Comparison of ENCODE assay signal across 10 mouse cellular contexts in the genomic region with DNA sequence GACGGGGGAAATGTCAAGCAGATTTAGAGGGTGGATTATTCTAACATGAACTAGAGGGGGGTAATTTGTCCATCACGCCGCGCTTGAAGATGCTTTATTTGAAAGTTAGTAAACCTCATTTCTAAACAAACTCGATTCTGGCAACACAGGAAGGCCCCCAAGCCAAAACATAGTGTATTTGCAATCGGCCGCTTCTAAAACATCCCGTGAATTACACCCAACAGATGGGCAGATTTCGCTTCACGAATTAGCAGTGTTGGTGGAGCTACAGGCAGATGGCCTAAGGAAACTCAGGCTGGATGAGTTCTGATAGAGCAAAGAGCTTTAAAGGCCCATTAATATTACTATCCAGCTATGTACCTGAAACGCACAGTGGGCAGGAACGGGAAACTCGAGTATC. TPM values are rescaled to one million over a fixed set of nuclear protein-coding genes. Genes with fewer than 3 reads are reported as not detected.
DNase-seq lines count a peak whose midpoint lies in the region; ATAC-seq lines count a peak whose summit lies in the region.
"Had no signal": no experiment of that assay in that cellular context is flagged by ENCODE, and none has a peak within 500 bp of the region (broad histone marks: within the 10 kb centered on the region; RNA-seq: fewer than 3 reads in every experiment).

No protein-coding gene starts in this region.

- H3K4me3 ChIP-seq in heart, embryonic 10.5 days: peak overlapping the region; percentile 87
- no peak overlapping the region for H3K4me3 ChIP-seq in neural tube, embryonic 15.5 days (replicated peaks)

- peaks cover 9% of the 10 kb centered on the region for H3K36me3 ChIP-seq in heart, embryonic 10.5 days
- H3K36me3 ChIP-seq in neural tube, embryonic 15.5 days: no peaks in the 10 kb centered on the region

- H3K4me1 ChIP-seq in heart, embryonic 10.5 days: peaks cover 57% of the 10 kb centered on the region
- H3K4me1 ChIP-seq in neural tube, embryonic 15.5 days: peaks cover 17% of the 10 kb centered on the region

- DNase-seq in heart, embryonic 10.5 days (ENCODE audit: low spot score): peak; percentile 73
- DNase-seq in heart, postnatal 10 days: no peak
- no peak for DNase-seq in neural tube, embryonic 10.5 days (ENCODE audit: extremely low spot score, low spot score)
- peak; percentile 30 to 31 for DNase-seq in layer of hippocampus, postnatal 36 days
- no peak for DNase-seq in adrenal gland, adult 8-10 months
- DNase-seq in retina, embryonic 14.5 days (ENCODE audit: low spot score): no peak
- DNase-seq: kidney, adult 8-10 months had no signal

- no peak for ATAC-seq in neural tube, embryonic 15.5 days (ENCODE audit: low FRiP score)
- ATAC-seq in monocyte, adult 5-6 weeks (replicated peaks; ENCODE audit: insufficient number of reproducible peaks, low FRiP score, low TSS enrichment, poor library complexity, severe bottlenecking): no peak
- ATAC-seq: CD4-positive, CD25-positive, alpha-beta regulatory T cell, adult 4 months had no signal

- no peak overlapping the region for H3K9ac ChIP-seq in neural tube, embryonic 15.5 days (replicated peaks)

- H3K9me3 ChIP-seq in heart, embryonic 10.5 days: no peaks in the 10 kb centered on the region
- H3K9me3 ChIP-seq in neural tube, embryonic 15.5 days (replicated peaks): no peaks in the 10 kb centered on the region

- peak overlapping the region; percentile 71 for H3K27ac ChIP-seq in heart, embryonic 10.5 days
- H3K27ac ChIP-seq in neural tube, embryonic 15.5 days (replicated peaks): no peak overlapping the region

- 0 out of 2 replicates have a peak overlapping the region, but pooled peaks have one; percentile 1 for H3K4me2 ChIP-seq in neural tube, embryonic 15.5 days

- no peaks in the 10 kb centered on the region for H3K27me3 ChIP-seq in heart, embryonic 10.5 days (ENCODE audit: insufficient read depth, poor library complexity, severe bottlenecking)
- peaks cover 11% of the 10 kb centered on the region for H3K27me3 ChIP-seq in neural tube, embryonic 15.5 days (replicated peaks)

- 69% methylated on average over 13 of the region's 13 CpGs for WGBS in heart, embryonic 10.5 days
- 50% methylated on average over 13 of the region's 13 CpGs for WGBS in neural tube, embryonic 15.5 days

- intact Hi-C loops in heart, postnatal 10 days (cut with DNase I): no loop called here

RNA-seq across cellular contexts. Expression of gene Msrb3, which starts 1.2 kb away (rescaled TPM):
- 15.4 and 20.6 TPM in 2 replicates for polyA plus RNA-seq in heart, embryonic 10.5 days (2016; fragmentation: Nextera tagmentation; extraction: Ambion mirVana)
- 100 to 1,000 TPM; 131 to 148 TPM for total RNA-seq in heart, postnatal 10 days (2021)
- 1.2 and 4.1 TPM in 2 replicates for polyA plus RNA-seq in neural tube, embryonic 15.5 days (2015; fragmentation: Nextera tagmentation; extraction: Ambion mirVana)
- 1 to 10 TPM; 3.4 to 4.6 TPM for total RNA-seq in layer of hippocampus, postnatal 36 days (2021)
- 0.10 TPM in 1 of 3 replicates, not detected in the others for total RNA-seq in monocyte, adult 5-6 weeks (2017)
- total RNA-seq in adrenal gland, adult 8-10 months (2022): 10 to 100 TPM; 50.2 to 86.6 (median 67.3) TPM

Comparison
In these comparisons a context has a peak if more than half of its experiments do, and no peak if none do; other contexts are left out.
1. DNase-seq: peak in heart, embryonic 10.5 days (single experiment) and layer of hippocampus, postnatal 36 days (2 of 2); none in heart, postnatal 10 days (0 of 2), neural tube, embryonic 10.5 days (single experiment), adrenal gland, adult 8-10 months (single experiment) and retina, embryonic 14.5 days (single experiment).
2. RNA of gene Msrb3, which starts 1.2 kb away (total RNA-seq): 131 to 148 TPM in heart, postnatal 10 days and 50.2 to 86.6 TPM in adrenal gland, adult 8-10 months; 3.4 to 4.6 TPM in layer of hippocampus, postnatal 36 days and 0.10 TPM in monocyte, adult 5-6 weeks; every median in the first group is over 4 times any median in the second.